Mouse (Mus musculus): ENCODE measurements around the gene Caprin1. TPM values are rescaled to one million over a fixed set of nuclear protein-coding genes. Genes with fewer than 3 reads are reported as not detected.

Gene Caprin1
- polyA plus RNA-seq (2014; fragmentation: Nextera tagmentation; extraction: Ambion mirVana), result 307 and 343 TPM in 2 replicates

DNA sequence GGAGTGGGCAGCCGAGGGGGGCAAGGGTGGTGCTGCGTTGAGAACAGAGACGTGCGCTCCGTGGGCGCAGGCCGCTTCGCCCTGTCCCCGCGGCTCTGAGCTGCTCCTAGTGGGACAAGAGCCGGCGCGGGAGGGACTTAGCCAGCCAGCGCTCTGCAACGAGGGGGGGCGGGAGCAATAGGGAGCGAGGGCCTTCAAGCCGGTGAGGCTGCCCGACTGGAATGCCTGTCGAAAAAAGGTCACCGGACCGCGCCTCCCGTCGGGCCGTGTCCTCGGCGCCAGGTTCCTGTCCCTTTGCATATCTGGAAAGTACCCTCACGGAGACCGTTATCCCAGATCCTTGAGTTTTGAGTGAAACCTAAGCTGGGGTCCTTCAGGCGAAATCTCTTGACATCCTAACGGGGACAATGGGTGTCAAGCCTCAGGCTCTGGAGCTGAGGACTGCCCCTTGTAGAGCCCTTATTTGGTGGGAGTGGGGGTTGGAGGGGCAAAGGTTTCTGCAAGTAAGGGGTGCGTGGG lies at the start of gene Caprin1:
Gene Caprin1, minus strand, starts transcription at position 159 of the 519 bp plus-strand sequence.
- peak within 1 kb of the TSS; percentile 97 for H3K4me3 ChIP-seq (ENCODE audit: low read depth, low read length)
- peak within 1 kb of the TSS; percentile 100 for H3K27ac ChIP-seq (ENCODE audit: low read depth, low read length)
- H3K36me3 ChIP-seq (ENCODE audit: control insufficient read depth, insufficient read depth, low read length), result 0 out of 2 replicates have a peak, but pooled peaks cover 8% of the 10 kb centered on the region
- peak; percentile 91 for ATAC-seq (replicated peaks; ENCODE audit: insufficient number of reproducible peaks, low FRiP score, low TSS enrichment)
- no peaks in the 10 kb centered on the region for H3K9me3 ChIP-seq (replicated peaks; ENCODE audit: control insufficient read depth, low read length)
- WGBS (ENCODE audit: insufficient replicate concordance), result 0% methylated on average over 33 of the region's 33 CpGs
- no peaks in the 10 kb centered on the region for H3K27me3 ChIP-seq (ENCODE audit: control insufficient read depth, insufficient read depth, low read length)
- peak within 1 kb of the TSS; percentile 99 for H3K9ac ChIP-seq (ENCODE audit: low read depth, low read length)
- H3K4me1 ChIP-seq (ENCODE audit: control insufficient read depth, insufficient read depth, low read length), result no peaks in the 10 kb centered on the region; the same call in 1 of the 2 replicates
- H3K4me2 ChIP-seq, result peak within 1 kb of the TSS; percentile 72

DNA sequence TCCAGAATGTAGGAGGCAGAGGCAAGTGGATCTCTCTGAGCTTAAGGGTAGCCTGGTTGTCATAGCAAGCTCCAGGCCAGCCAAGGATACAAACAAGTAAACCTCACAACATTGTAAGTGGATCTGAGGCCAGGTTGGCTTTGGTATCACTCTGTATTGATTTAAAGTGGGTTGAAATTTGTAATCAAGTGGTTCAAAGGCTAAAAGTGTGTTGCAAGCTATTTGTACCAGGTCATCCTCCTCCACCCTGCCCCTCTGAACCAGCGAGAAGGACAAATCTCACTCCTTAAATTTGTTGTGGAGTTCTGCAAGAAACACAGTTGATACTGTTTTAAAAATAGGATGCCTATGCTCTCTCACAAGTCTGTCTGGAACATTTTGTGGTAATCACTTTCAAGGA lies 49.4 kb upstream of the Caprin1 start:
- Histone ChIP-seq H3K4me3 (ENCODE audit: low read depth, low read length) (no peak overlapping the region), H3K27me3 (ENCODE audit: control insufficient read depth, insufficient read depth, low read length) (no peaks in the 10 kb centered on the region), H3K36me3 (ENCODE audit: control insufficient read depth, insufficient read depth, low read length) (no peaks in the 10 kb centered on the region), H3K4me2 (no peak overlapping the region), H3K9ac (ENCODE audit: low read depth, low read length) (no peak overlapping the region), H3K27ac (ENCODE audit: low read depth, low read length) (no peak overlapping the region), H3K9me3 (replicated peaks; ENCODE audit: control insufficient read depth, low read length) (no peaks in the 10 kb centered on the region), H3K4me1 (ENCODE audit: control insufficient read depth, insufficient read depth, low read length) (no peaks in the 10 kb centered on the region)
- ATAC-seq (replicated peaks; ENCODE audit: insufficient number of reproducible peaks, low FRiP score, low TSS enrichment), result no peak
- 79% methylated on average over 1 of the region's 1 CpGs for WGBS (ENCODE audit: insufficient replicate concordance)

DNA sequence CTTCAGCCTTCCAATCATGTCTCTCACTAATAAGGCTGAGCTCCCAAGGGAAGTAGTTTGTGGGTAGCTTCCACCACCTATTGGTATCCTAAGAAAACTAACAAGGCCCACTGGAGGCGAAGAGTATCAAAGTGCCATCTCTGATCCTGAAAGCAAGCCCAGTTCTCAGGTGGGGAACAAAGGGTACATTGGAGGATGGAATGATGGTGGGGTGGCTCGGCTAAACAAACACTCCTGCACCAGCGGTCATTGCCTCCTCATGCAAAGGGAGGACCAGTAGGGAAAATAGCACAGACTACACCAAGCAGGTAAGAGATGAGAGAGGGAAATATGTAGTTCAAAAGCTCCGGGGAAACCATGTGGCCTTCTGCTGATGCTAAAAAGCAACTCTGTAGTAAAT lies 48.8 kb upstream of the Caprin1 start:
- ATAC-seq (replicated peaks; ENCODE audit: insufficient number of reproducible peaks, low FRiP score, low TSS enrichment), result no peak
- no peak overlapping the region for H3K4me3 ChIP-seq (ENCODE audit: low read depth, low read length)
- no peak overlapping the region for H3K4me2 ChIP-seq
- no peak overlapping the region for H3K9ac ChIP-seq (ENCODE audit: low read depth, low read length)
- no peak overlapping the region for H3K27ac ChIP-seq (ENCODE audit: low read depth, low read length)
- no peaks in the 10 kb centered on the region for H3K9me3 ChIP-seq (replicated peaks; ENCODE audit: control insufficient read depth, low read length)
- H3K27me3 ChIP-seq (ENCODE audit: control insufficient read depth, insufficient read depth, low read length), result no peaks in the 10 kb centered on the region
- 82% methylated on average over 4 of the region's 4 CpGs for WGBS (ENCODE audit: insufficient replicate concordance)
- no peaks in the 10 kb centered on the region for H3K4me1 ChIP-seq (ENCODE audit: control insufficient read depth, insufficient read depth, low read length)
- no peaks in the 10 kb centered on the region for H3K36me3 ChIP-seq (ENCODE audit: control insufficient read depth, insufficient read depth, low read length)

DNA sequence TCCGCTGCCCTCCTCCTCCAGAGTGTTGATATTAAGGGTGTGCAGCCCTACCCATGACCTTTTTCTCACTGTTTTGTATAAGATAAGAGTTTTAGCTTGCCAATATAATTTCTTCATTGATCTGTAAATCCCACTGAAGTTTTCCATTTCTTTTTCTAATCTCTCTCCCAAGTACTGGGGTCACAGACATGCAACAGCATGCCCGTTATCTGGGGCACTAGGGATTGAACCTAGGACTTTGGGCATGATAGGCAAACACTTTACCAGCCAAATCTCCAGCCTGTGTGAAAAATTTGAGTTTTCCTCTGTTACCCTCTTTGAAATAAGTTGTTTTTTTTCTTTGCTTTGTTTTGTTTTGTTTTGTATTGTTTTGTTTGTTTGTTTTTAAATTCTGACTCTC lies 46.6 kb upstream of the Caprin1 start:
- no peak overlapping the region for H3K9ac ChIP-seq (ENCODE audit: low read depth, low read length)
- no peak for ATAC-seq (replicated peaks; ENCODE audit: insufficient number of reproducible peaks, low FRiP score, low TSS enrichment)
- H3K4me1 ChIP-seq (ENCODE audit: control insufficient read depth, insufficient read depth, low read length), result no peaks in the 10 kb centered on the region
- H3K36me3 ChIP-seq (ENCODE audit: control insufficient read depth, insufficient read depth, low read length), result no peaks in the 10 kb centered on the region
- no peak overlapping the region for H3K4me3 ChIP-seq (ENCODE audit: low read depth, low read length)
- H3K27me3 ChIP-seq (ENCODE audit: control insufficient read depth, insufficient read depth, low read length), result no peaks in the 10 kb centered on the region
- 79% methylated on average over 2 of the region's 2 CpGs for WGBS (ENCODE audit: insufficient replicate concordance)
- H3K9me3 ChIP-seq (replicated peaks; ENCODE audit: control insufficient read depth, low read length), result no peaks in the 10 kb centered on the region
- H3K4me2 ChIP-seq, result no peak overlapping the region
- H3K27ac ChIP-seq (ENCODE audit: low read depth, low read length), result no peak overlapping the region

DNA sequence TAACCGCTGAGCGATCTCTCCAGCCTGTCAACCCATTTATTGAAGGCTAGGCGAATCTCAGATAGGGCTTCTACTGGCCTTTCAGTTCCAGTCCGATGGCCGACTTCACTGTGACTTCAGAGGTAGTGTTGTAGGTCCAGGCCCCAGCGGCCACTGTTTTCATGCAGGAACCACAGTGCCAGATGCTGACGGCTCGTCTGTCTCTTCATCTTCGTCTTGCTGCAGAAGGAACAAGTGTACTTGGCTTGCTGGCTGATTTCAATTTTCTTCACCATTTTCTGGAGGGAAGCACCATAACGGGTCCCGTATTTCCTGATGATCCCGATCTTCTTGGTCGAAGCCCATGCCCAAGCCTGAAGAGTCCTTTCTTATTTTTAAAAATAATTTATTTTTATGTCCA lies 45.9 kb upstream of the Caprin1 start:
- Histone ChIP-seq H3K4me2 (no peak overlapping the region), H3K27ac (ENCODE audit: low read depth, low read length) (no peak overlapping the region), H3K9ac (ENCODE audit: low read depth, low read length) (no peak overlapping the region), H3K36me3 (ENCODE audit: control insufficient read depth, insufficient read depth, low read length) (no peaks in the 10 kb centered on the region), H3K9me3 (replicated peaks; ENCODE audit: control insufficient read depth, low read length) (no peaks in the 10 kb centered on the region), H3K27me3 (ENCODE audit: control insufficient read depth, insufficient read depth, low read length) (no peaks in the 10 kb centered on the region), H3K4me3 (ENCODE audit: low read depth, low read length) (no peak overlapping the region), H3K4me1 (ENCODE audit: control insufficient read depth, insufficient read depth, low read length) (no peaks in the 10 kb centered on the region)
- WGBS (ENCODE audit: insufficient replicate concordance), result 91% methylated on average over 13 of the region's 13 CpGs
- no peak for ATAC-seq (replicated peaks; ENCODE audit: insufficient number of reproducible peaks, low FRiP score, low TSS enrichment)

DNA sequence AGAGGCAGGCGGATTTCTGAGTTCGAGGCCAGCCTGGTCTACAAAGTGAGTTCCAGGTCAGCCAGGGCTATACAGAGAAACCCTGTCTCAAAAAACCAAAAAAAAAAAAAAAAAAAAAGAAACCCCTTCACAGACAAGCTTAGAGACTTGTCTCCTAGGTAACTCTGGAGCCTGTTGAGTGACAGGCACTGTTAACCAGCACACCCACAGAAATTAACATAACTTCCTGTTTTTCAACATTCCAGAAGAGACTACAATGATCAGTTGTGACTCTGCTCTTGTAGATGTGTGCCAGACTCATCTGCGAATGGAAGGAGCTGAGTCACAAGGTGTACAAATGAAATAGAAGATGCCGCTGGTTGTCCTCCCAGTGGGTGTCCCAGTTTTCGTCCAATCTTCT lies 44.9 kb upstream of the Caprin1 start:
- Histone ChIP-seq H3K36me3 (ENCODE audit: control insufficient read depth, insufficient read depth, low read length) (no peaks in the 10 kb centered on the region), H3K4me2 (no peak overlapping the region), H3K27ac (ENCODE audit: low read depth, low read length) (no peak overlapping the region), H3K9ac (ENCODE audit: low read depth, low read length) (no peak overlapping the region), H3K4me1 (ENCODE audit: control insufficient read depth, insufficient read depth, low read length) (no peaks in the 10 kb centered on the region), H3K27me3 (ENCODE audit: control insufficient read depth, insufficient read depth, low read length) (no peaks in the 10 kb centered on the region), H3K9me3 (replicated peaks; ENCODE audit: control insufficient read depth, low read length) (no peaks in the 10 kb centered on the region), H3K4me3 (ENCODE audit: low read depth, low read length) (no peak overlapping the region)
- no peak for ATAC-seq (replicated peaks; ENCODE audit: insufficient number of reproducible peaks, low FRiP score, low TSS enrichment)
- WGBS (ENCODE audit: insufficient replicate concordance), result 84% methylated on average over 4 of the region's 5 CpGs

DNA sequence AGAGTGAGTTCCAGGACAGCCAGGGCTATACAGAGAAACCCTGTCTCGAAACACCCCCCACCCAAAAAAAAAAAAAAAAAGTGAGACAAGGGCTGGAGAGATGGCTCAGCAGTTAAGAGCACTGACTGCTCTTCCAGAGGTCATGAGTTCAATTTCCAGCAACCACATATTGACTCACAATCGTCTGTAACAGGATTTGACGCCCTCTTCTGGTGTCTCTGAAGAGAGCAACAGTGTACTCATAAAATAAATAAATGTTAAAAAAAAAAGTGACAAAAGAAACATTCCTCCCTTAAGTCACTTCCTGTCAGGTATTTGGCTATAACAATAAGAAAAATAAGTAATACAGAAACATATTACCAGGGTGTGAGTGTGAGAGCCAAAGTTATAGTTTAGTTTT lies 41.0 kb upstream of the Caprin1 start:
- WGBS (ENCODE audit: insufficient replicate concordance), result 47% methylated on average over 3 of the region's 3 CpGs
- H3K36me3 ChIP-seq (ENCODE audit: control insufficient read depth, insufficient read depth, low read length), result no peaks in the 10 kb centered on the region
- ATAC-seq (replicated peaks; ENCODE audit: insufficient number of reproducible peaks, low FRiP score, low TSS enrichment), result no peak

DNA sequence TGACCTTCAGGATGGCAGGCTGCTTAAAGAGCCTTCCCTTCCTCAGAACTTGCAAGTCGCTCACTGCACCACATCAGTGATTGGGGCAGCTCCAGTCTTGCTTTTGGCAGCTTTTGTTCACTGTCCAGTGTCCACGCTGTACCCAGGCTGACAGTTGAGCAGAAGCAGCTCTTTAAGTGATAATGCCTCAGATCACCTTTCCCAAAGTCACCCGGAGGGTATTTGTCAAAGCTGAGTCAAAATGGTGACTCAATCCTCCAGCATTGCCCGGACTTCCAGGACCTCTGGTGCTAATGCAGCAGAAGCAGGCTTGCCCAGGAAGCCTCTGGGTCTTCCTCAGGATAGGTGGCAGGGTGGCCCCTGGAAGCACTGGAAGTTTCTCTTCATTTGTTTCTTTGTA lies 39.7 kb upstream of the Caprin1 start:
- Histone ChIP-seq H3K9ac (ENCODE audit: low read depth, low read length) (no peak overlapping the region), H3K27me3 (ENCODE audit: control insufficient read depth, insufficient read depth, low read length) (no peaks in the 10 kb centered on the region), H3K4me2 (no peak overlapping the region), H3K4me1 (ENCODE audit: control insufficient read depth, insufficient read depth, low read length) (no peaks in the 10 kb centered on the region), H3K36me3 (ENCODE audit: control insufficient read depth, insufficient read depth, low read length) (no peaks in the 10 kb centered on the region), H3K9me3 (replicated peaks; ENCODE audit: control insufficient read depth, low read length) (no peaks in the 10 kb centered on the region), H3K27ac (ENCODE audit: low read depth, low read length) (no peak overlapping the region), H3K4me3 (ENCODE audit: low read depth, low read length) (no peak overlapping the region)
- ATAC-seq (replicated peaks; ENCODE audit: insufficient number of reproducible peaks, low FRiP score, low TSS enrichment), result no peak
- WGBS (ENCODE audit: insufficient replicate concordance), result 60% methylated on average over 4 of the region's 4 CpGs

More for the DNA sequence above, 41.0 kb upstream of the Caprin1 start:
- Histone ChIP-seq H3K27me3 (ENCODE audit: control insufficient read depth, insufficient read depth, low read length) (no peaks in the 10 kb centered on the region), H3K4me3 (ENCODE audit: low read depth, low read length) (no peak overlapping the region), H3K9ac (ENCODE audit: low read depth, low read length) (no peak overlapping the region), H3K4me2 (no peak overlapping the region), H3K4me1 (ENCODE audit: control insufficient read depth, insufficient read depth, low read length) (no peaks in the 10 kb centered on the region), H3K9me3 (replicated peaks; ENCODE audit: control insufficient read depth, low read length) (no peaks in the 10 kb centered on the region), H3K27ac (ENCODE audit: low read depth, low read length) (no peak overlapping the region)

DNA sequence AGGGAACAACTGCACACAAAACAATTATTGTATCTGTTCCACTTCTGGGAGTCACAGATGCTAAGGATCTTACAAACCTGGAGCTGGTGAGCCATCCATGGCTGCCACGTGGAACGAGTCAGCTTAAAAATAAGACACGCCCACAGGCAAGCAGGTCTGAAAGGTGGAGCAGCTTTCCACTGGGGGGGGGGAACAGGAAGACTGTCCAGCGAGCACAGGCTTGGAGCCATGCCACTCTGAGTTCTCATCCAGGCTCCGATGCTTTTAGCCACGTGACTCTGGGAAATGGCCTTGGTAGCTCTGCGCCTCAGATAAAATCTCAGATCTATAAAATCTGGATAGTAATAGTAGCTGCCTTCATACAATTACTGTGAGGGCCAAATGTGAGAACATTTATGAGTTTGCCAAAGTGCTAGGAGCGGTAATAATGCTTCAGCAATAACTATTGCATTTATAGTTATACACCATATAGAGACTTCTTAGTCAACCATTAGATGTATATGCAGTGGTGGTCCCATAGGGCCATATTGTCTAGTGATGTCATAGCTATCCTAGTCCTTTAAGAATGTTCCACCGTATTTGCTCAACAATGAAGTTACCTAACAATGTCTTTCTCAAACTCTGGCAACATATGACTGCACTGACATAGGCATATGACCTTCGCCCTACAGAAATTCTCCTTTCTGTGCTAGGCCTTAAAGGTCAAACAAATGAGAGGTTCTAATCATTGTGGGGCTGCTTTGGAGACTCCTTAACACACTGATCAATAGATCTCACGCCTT lies 38.4 kb upstream of the Caprin1 start:
- 70% methylated on average over 11 of the region's 11 CpGs for WGBS (ENCODE audit: insufficient replicate concordance)
- no peak for ATAC-seq (replicated peaks; ENCODE audit: insufficient number of reproducible peaks, low FRiP score, low TSS enrichment)
- no peaks in the 10 kb centered on the region for H3K9me3 ChIP-seq (replicated peaks; ENCODE audit: control insufficient read depth, low read length)

More for the DNA sequence above, 38.4 kb upstream of the Caprin1 start:
- Histone ChIP-seq H3K9ac (ENCODE audit: low read depth, low read length) (no peak overlapping the region), H3K27me3 (ENCODE audit: control insufficient read depth, insufficient read depth, low read length) (no peaks in the 10 kb centered on the region), H3K27ac (ENCODE audit: low read depth, low read length) (no peak overlapping the region), H3K4me2 (no peak overlapping the region), H3K4me3 (ENCODE audit: low read depth, low read length) (no peak overlapping the region), H3K36me3 (ENCODE audit: control insufficient read depth, insufficient read depth, low read length) (no peaks in the 10 kb centered on the region), H3K4me1 (ENCODE audit: control insufficient read depth, insufficient read depth, low read length) (no peaks in the 10 kb centered on the region)
